Mouse (Mus musculus): ENCODE measurements around the gene Mroh2a. TPM values are rescaled to one million over a fixed set of nuclear protein-coding genes. Genes with fewer than 3 reads are reported as not detected.

Mroh2a gene
- 0.02 and 0.03 TPM in 2 replicates for polyA plus RNA-seq (2012; rRNA removed)

DNA sequence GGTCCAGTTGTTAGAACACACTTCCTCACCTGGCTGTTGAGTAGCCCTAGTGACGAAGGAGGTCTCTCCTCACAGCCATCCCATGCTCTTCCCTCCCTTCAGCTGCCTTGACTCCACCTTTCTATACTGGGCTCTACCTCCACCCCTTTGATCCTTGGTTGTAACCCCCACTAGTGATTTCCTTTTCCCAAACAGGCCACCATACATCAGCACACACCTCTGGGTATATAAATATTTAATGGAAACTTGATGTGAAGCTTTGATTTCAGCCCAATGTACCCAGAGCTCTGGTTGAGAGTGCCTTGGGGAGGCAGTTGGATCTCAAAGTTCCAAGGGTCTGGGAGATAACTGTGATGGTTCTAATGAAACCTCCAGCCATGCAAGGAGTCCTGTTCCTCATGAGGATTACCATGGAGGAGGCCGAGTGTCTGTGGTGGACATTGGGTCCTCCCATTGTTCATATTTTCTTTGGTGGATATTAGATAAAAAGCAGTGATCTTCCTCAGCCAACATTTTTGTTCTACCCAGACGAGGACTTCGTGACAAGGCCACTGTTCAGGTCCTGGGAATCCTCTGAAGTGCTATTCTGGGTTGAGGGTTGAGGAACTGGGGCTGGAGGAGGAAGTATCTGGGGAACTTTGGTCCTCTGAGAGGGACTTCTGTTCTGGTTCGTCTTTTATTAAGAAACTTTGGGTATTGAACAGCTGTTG is at the start of gene Mroh2a:
Gene Mroh2a (plus strand): TSS at position 317 of the 710 bp plus-strand sequence.

DNA sequence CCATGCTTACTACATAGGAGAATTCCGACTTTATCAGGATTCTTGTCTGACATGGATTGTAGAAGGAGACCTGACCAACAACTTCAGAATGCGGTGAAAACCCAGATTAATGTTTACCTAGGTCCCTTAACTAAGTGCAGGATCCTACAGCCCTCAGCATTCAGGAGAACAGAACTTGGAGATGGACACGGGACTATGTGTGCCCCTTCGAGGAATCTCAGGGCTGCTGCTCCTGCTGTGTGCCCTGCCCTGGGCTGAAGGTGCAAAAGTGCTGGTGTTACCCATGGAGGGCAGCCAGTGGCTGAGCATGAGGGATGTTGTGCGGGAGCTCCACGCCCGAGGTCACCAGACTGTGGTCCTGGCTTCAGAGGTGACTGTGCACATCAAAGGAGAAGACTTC is 26.3 kb upstream of the Mroh2a start, which contains the start of gene Ugt1a2:
Gene Ugt1a2 (plus strand): TSS at position 146 of the 400 bp plus-strand sequence.

DNA sequence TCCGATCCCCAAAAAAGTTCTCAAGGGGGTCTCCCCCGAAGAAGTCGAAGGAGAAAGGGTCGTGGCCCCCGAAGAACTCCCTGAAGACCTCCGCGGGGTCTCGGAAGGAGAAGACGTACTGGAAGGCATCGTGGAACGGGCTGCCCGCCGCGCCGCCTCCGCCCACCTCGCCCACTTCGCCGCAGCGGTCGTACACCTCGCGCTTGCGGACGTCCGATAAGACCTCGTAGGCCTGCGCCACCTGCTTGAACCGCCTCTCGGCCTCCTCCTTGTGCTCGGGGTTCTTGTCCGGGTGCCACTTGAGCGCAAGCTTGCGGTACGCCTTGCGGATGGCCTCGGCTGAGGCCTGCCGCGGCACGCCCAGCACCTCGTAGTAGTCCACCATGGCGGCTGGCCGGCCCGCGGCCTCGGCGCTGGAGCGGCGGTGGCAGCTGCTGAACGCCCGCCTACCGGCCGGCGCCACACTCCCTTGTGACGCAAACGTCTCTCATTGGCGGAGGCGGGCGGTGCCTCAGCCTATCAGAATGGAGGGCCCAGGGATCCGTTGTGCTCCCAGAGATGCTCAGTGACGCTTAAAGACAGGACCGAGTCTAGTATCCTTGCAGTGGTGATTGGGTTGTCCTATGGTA is 21.4 kb upstream of the Mroh2a start, which contains the start of gene Dnajb3:
Gene Dnajb3 (minus strand): TSS at position 489 of the 629 bp plus-strand sequence.

GRCm38 (mm10) chr1:88211812-88212211 is 15.0 kb upstream of the Mroh2a start, which contains the start of gene Ugt1a1:
Gene Ugt1a1 (plus strand): TSS chr1:88211959.

GRCm38 (mm10) chr1:88277098-88277817 is 50.5 kb downstream of the Mroh2a start, which contains the start of the genes Hjurp and Trpm8:
Gene Hjurp (minus strand): TSS chr1:88277633.
Gene Trpm8 (plus strand): TSS chr1:88277661.

Other genes with a start within 250 kb of the Mroh2a start
- gene Usp40, start 218.4 kb upstream of the Mroh2a start, polyA plus RNA-seq (2012; rRNA removed), result 4.8 and 5.0 TPM in 2 replicates
- not detected in 2 replicates for gene Ugt1a10, start 171.6 kb upstream of the Mroh2a start, polyA plus RNA-seq (2012; rRNA removed)
- gene Ugt1a9, start 156.2 kb upstream of the Mroh2a start, polyA plus RNA-seq (2012; rRNA removed), result 0.08 and 0.17 TPM in 2 replicates
- not detected in 2 replicates for gene Ugt1a8, start 139.2 kb upstream of the Mroh2a start, polyA plus RNA-seq (2012; rRNA removed)
- gene Ugt1a7c, start 131.9 kb upstream of the Mroh2a start, polyA plus RNA-seq (2012; rRNA removed), result 1.3 and 1.7 TPM in 2 replicates
- 2.9 and 3.5 TPM in 2 replicates for gene Ugt1a6b, start 123.7 kb upstream of the Mroh2a start, polyA plus RNA-seq (2012; rRNA removed)
- 3.2 and 4.1 TPM in 2 replicates for gene Ugt1a6a, start 92.2 kb upstream of the Mroh2a start, polyA plus RNA-seq (2012; rRNA removed)
- 0.03 and 0.08 TPM in 2 replicates for gene Ugt1a5, start 61.0 kb upstream of the Mroh2a start, polyA plus RNA-seq (2012; rRNA removed)
- 0.01 TPM in 1 of 2 replicates, not detected in the other for gene Ugt1a2, start 26.4 kb upstream of the Mroh2a start, polyA plus RNA-seq (2012; rRNA removed)
- 5.6 and 7.1 TPM in 2 replicates for gene Dnajb3, start 21.2 kb upstream of the Mroh2a start, polyA plus RNA-seq (2012; rRNA removed)
- gene Ugt1a1, start 15.0 kb upstream of the Mroh2a start, polyA plus RNA-seq (2012; rRNA removed), result 0.18 and 0.36 TPM in 2 replicates
- gene Hjurp, start 50.6 kb downstream of the Mroh2a start, polyA plus RNA-seq (2012; rRNA removed), result 53.8 and 67.7 TPM in 2 replicates
- gene Trpm8, start 50.7 kb downstream of the Mroh2a start, polyA plus RNA-seq (2012; rRNA removed), result not detected in 2 replicates
- 173 and 191 TPM in 2 replicates for gene Spp2, start 180.0 kb downstream of the Mroh2a start, polyA plus RNA-seq (2012; rRNA removed)